Mouse (Mus musculus): ENCODE measurements around the gene Creb5.

GRCm38 (mm10) chr6:53371962-53372361 is 84.9 kb downstream of the Creb5 start:
- no peak for TF ChIP-seq CTCF (IDR thresholded peaks at IDR 0.05; ENCODE audit: borderline replicate concordance, insufficient read depth, low read depth, low read length)
- TF ChIP-seq POLR2A (IDR thresholded peaks at IDR 0.05; ENCODE audit: borderline replicate concordance, insufficient read depth, low read length): no peak

Measured in cerebellum, adult 2 months (tissue).